Mouse (Mus musculus) megakaryocyte, adult 5-6 weeks (primary cell): ENCODE results near the gene Fmo6. TPM values are rescaled to one million over a fixed set of nuclear protein-coding genes. Genes with fewer than 3 reads are reported as not detected.

Experiments
- total RNA-seq, 2 experiments: library from RNA; stranded (forward) in 1 of 2; stranded (reverse) in 1 of 2; fragments of 153-499, 151-499 nt in 1 of 2; fragments of 221-1000, 200-1000 nt in 1 of 2; gene quantifications; 2 replicates each; pipeline versions ENCODE4 v1.2.3 to v1.2.4; 2015 to 2017

The Fmo6 gene
- total RNA-seq, 2 experiments from 2014 or later: not detected

Other genes with a start within 250 kb of the Fmo6 start
- 175 and 178 TPM in 2 replicates for gene Prrc2c, start 197.0 kb downstream of the Fmo6 start, total RNA-seq (2015)
- gene Prrc2c, start 197.0 kb downstream of the Fmo6 start, total RNA-seq (2017): 84.4 and 125 TPM in 2 replicates
- gene Fmo4, start 123.5 kb downstream of the Fmo6 start, total RNA-seq (2015): not detected in 2 replicates
- gene Fmo4, start 123.5 kb downstream of the Fmo6 start, total RNA-seq (2017): not detected in 2 replicates
- gene Fmo1, start 70.9 kb downstream of the Fmo6 start, total RNA-seq (2015): not detected in 2 replicates
- 0.41 TPM in 1 of 2 replicates, not detected in the other for gene Fmo1, start 70.9 kb downstream of the Fmo6 start, total RNA-seq (2017)
- 0.16 TPM in 1 of 2 replicates, not detected in the other for gene Fmo2, start 38.8 kb downstream of the Fmo6 start, total RNA-seq (2015)
- gene Fmo2, start 38.8 kb downstream of the Fmo6 start, total RNA-seq (2017): not detected in 2 replicates
- not detected in 2 replicates for gene Fmo3, start 47.0 kb upstream of the Fmo6 start, total RNA-seq (2015)
- not detected in 2 replicates for gene Fmo3, start 47.0 kb upstream of the Fmo6 start, total RNA-seq (2017)
- gene Mroh9, start 148.2 kb upstream of the Fmo6 start, total RNA-seq (2015): not detected in 2 replicates
- not detected in 2 replicates for gene Mroh9, start 148.2 kb upstream of the Fmo6 start, total RNA-seq (2017)